ENCODE assay signal across 8 mouse cellular contexts in the genomic region with DNA sequence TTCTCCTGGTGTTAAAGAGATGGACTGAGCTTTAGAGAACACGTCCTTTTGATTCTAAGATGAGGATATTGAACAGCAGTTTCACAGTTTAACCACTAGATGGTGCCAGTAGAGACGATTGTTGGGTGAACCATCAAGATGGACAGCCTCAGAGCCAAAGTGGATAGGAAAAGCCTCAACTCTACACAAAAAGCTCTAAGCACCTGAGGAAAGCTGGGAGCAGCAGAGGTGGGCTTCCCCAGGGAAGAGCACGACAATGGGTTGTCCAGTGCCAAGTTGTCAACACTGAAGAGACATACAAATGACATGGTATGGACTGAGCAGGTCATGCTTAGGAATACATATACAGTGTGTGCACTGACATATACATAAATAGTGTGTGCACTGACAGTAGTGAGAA.
A peak's percentile ranks its signal among the peaks of the same experiment; 100 is the strongest.
DNase-seq lines count a peak whose midpoint lies in the region; TF ChIP-seq lines count a peak whose summit lies in the region.
"Had no signal": no experiment of that assay in that cellular context is flagged by ENCODE, and none has a peak within 500 bp of the region (broad histone marks: within the 10 kb centered on the region; RNA-seq: fewer than 3 reads in every experiment).

No protein-coding gene starts in this region.

- H3K9me3 ChIP-seq in E14TG2a.4 (ENCODE audit: low read length): no peaks in the 10 kb centered on the region
- H3K9me3 ChIP-seq: neural tube, embryonic 13.5 days had no signal

- TF ChIP-seq CTCF in E14TG2a.4 (conservative IDR thresholded peaks at IDR 0.05; ENCODE audit: low read length): peak; percentile 74

- H3K4me1 ChIP-seq in E14TG2a.4 (replicated peaks; ENCODE audit: low read depth, low read length): peaks cover 12% of the 10 kb centered on the region
- H3K4me1 ChIP-seq: neural tube, embryonic 13.5 days had no signal

- DNase-seq in kidney, postnatal 14 days: peak; percentile 17
- DNase-seq in kidney, postnatal 25 days: no peak
- peak; percentile 69 for DNase-seq in NIH3T3 (ENCODE audit: low read depth)
- DNase-seq in hindlimb bud, embryonic 11.5 days (ENCODE audit: extremely low spot score, low read depth, low spot score): peak; percentile 37
- DNase-seq in right cerebral cortex, adult 2 months (ENCODE audit: low spot score in 2 of 2): no peak
- DNase-seq in layer of hippocampus, adult 9-11 months: no peak

- H3K4me3 ChIP-seq in E14TG2a.4 (replicated peaks; ENCODE audit: low read length): no peak overlapping the region
- H3K4me3 ChIP-seq: neural tube, embryonic 13.5 days had no signal

- no peaks in the 10 kb centered on the region for H3K27me3 ChIP-seq in E14TG2a.4 (ENCODE audit: insufficient read depth, low read length)
- H3K27me3 ChIP-seq: neural tube, embryonic 13.5 days had no signal

- H3K36me3 ChIP-seq in E14TG2a.4 (ENCODE audit: insufficient read depth, low read length): no peaks in the 10 kb centered on the region
- H3K36me3 ChIP-seq: neural tube, embryonic 13.5 days had no signal

Comparison
In these comparisons a context has a peak if more than half of its experiments do, and no peak if none do; other contexts are left out.
1. DNase-seq: peak in kidney, postnatal 14 days (single experiment), NIH3T3 (single experiment) and hindlimb bud, embryonic 11.5 days (single experiment); none in kidney, postnatal 25 days (0 of 2), right cerebral cortex, adult 2 months (0 of 2) and layer of hippocampus, adult 9-11 months (single experiment).